Mouse (Mus musculus) brain, adult 2 months (tissue): Measurements from ENCODE around the gene Npas3.

Source experiments
- DNase-seq: peaks from one replicate; pipeline ENCODE4 v3.0.0; 2011; ENCODE audit warnings: low read depth, low spot score

The Npas3 gene

DNA sequence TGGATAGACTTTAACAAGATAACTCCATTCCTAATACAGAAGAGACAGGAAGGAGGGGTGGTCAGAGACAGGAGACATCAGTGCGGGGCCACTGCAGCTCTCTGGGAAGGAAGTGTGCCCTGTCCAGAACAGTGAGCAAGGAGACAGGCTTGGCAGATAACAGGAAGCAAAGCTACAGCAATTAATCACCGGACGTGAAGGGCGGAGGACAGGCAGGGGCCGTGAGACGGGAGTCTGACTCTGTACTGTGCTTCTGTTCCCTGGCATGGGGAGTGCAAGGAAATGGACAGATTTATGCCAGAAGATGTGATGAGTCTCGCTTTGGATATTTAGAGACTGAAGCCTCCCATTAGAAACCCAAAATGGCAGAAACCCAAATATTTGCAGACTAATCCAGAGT lies 47.3 kb downstream of the Npas3 start:
- no peak for DNase-seq

DNA sequence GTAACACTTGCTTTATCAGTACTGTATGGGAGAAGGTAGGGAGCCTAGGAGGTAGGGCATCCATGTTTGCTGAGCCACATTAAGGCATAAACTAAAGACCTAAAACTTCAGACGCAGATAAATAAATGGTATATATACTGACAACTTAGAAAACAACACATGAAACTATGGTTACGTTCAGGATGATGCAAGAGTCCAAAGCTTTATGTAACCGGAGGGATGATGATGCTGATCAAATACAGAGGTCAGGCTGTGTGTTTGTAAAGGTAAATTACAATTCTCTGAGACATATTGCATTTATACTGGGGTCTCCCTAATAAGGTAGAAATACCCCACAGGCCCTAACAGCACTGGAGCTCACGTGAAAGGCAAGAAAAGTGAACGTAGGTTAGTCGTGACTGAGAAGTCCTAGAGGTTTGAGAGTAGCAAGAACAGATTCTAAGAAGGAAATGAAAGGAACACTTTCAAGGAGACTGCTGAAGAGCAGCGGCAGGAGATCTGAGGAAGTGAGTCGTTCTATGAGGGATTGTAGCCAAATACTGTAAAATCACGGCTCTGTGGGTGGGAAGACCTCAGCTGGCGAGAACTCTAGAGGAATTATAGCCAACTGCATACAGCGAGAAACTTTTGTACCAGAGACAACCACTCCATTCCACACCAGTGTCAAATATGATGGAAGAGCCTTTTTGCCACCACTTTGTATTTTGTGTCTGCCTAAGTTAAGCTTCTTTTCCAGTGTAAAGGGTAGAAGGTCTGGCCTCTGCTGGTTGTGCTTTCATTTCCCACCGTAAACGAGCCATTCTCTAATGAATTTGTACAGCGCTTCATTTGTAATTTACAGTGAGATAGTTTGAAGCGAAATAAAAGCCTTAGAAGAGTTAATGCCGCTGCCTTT lies 49.7 kb downstream of the Npas3 start:
- peak; percentile 48 for DNase-seq

DNA sequence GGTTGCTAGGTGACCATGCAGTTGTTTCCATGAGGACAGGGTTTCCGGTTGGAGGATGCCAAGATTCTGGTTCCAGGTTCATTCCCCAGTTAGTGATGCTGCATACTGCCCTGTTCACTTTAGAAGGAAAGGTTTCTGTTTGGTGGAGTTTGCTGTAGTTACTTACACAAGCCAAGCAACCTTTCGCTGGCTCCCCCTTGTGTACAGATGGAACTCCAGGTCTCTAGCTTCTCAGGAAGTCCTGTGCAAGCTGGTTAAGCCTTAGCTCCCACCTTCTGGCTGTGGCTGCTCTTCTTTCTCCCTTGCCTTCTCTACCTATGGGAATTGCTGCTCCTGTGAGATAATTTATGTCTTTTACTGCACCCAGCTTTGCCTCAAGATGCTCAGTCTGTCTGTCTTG lies 52.5 kb downstream of the Npas3 start:
- DNase-seq = peak; percentile 81

GRCm38 (mm10) chr12:53302129-53302528 lies 53.7 kb downstream of the Npas3 start:
- no peak for DNase-seq

- DNase-seq = no peak
Observed at GRCm38 (mm10) chr12:53316715-53317114, 68.2 kb downstream of the Npas3 start.

DNA sequence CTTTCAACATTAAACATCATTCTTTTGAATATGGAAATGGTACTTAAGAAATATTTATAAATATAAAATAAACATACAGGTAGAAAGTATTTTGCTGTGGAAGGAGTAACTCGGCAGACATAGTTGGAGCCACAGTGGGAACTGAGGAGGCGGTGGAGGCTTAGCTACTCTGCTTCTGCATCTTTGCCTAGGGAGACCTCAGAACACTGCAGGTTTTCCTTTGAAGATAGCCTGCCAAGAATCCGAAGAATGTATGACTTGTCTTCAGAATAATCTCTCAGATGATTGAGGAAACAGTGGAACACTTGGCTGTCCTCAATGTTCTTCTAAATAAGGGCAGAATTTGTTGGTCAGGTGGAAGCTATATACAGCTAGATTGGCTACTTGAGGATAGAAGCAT lies 69.3 kb downstream of the Npas3 start:
- no peak for DNase-seq

- peak; percentile 18 for DNase-seq
Observed at GRCm38 (mm10) chr12:53320526-53320925, 72.0 kb downstream of the Npas3 start.

GRCm38 (mm10) chr12:53321018-53321417 lies 72.5 kb downstream of the Npas3 start:
- DNase-seq = no peak

GRCm38 (mm10) chr12:53321944-53322343 lies 73.5 kb downstream of the Npas3 start:
- no peak for DNase-seq

DNA sequence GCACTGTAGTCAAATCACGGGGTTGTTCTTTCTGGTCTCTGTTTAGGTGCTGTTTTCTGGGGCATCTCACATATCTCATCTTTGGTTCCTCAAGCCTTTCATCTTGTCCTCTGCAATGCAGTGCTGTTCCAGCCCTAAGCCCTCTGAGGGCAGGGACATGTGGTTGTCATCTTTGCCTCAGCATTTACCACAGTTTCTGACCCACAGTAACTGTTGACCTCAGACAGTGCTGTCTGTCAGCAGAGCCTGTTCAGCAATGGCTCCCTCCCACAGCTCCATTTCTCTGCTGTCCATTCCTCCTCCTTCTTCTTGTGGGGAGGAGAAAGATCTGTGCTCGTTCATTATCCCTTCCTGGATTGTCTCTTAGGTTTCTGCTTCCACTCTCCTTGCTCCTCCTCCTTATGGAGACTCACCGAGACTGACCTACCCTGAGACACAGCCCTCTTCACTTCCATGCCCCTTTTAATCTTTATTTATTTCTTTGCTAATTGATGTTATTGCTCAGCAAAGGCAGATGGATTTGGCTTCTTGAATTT lies 79.2 kb downstream of the Npas3 start:
- DNase-seq = no peak

DNA sequence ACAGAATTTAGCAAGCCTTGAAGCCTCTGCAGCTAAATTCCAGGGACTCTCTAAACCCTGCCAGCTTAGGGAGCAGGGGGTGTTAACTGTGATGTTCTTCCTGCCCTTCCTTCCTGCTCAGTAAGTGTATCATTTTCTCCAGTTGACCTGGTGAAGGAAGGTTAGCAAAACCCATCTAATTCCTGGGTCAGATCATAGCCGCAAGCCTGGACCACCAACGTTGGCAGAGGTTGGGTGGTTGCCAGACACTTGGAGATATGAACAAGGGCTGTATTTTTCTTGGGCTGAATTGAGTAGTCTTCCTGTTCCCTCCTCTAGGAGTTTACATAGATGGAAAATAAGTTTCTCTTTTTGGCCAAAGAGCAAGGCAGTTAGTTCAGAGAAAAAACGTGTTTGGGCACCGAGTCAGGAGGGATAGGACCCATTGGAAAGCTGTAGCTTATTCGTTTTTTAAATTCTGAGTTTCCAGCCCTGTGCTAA lies 79.8 kb downstream of the Npas3 start:
- peak; percentile 14 for DNase-seq

- no peak for DNase-seq
Observed at GRCm38 (mm10) chr12:53330141-53330540, 81.7 kb downstream of the Npas3 start.

DNA sequence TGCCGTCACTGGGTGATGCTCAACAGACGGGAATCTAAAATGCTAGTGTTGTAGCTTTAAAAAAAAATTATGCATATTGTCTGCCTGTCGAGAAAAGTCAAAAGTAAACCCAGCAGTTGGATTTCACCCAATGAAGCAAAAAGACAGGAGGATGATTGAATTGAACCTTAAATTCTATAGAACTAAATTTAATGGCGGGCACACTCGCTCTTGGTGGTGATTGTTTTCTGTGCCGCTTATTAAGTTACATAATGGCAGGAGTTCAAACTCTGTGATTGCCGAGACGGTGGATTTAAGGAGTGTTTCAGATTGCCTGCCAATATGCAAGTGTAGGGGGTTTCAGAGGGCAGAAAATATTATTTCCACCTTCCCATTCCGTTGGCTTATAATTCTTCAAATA lies 82.9 kb downstream of the Npas3 start:
- DNase-seq = no peak

GRCm38 (mm10) chr12:53331800-53332199 lies 83.3 kb downstream of the Npas3 start:
- no peak for DNase-seq

- no peak for DNase-seq
Observed at GRCm38 (mm10) chr12:53333251-53333650, 84.8 kb downstream of the Npas3 start.

- DNase-seq = peak; percentile 23
Observed at GRCm38 (mm10) chr12:53338349-53338948, 90.0 kb downstream of the Npas3 start.

- peak; percentile 22 for DNase-seq
Observed at GRCm38 (mm10) chr12:53342741-53343140, 94.3 kb downstream of the Npas3 start.

- no peak for DNase-seq
Observed at GRCm38 (mm10) chr12:53351860-53352259, 103.4 kb downstream of the Npas3 start.

GRCm38 (mm10) chr12:53365751-53366150 lies 117.3 kb downstream of the Npas3 start:
- no peak for DNase-seq

GRCm38 (mm10) chr12:53384851-53385250 lies 136.4 kb downstream of the Npas3 start:
- DNase-seq = no peak

- peak; percentile 27 for DNase-seq
Observed at GRCm38 (mm10) chr12:53405856-53406255, 157.4 kb downstream of the Npas3 start.

DNA sequence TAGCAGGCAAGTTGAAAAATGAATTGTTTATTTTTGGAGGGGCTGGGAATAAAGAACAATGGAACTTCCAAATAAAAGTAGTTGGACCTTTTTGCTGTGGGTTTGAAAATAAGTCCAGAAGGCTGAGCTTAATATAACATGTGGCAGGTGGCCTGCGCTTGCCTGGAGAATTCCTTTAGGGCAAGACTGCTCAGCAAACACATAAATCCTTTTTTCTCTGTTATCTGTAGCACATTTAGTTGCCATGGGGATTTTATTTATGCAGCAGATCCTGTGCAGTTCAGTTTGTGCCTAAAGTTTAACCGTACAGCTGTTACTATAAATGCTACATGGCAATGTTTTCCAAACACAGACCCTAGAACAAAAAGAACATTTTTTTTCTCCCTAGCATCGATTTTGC lies 159.3 kb downstream of the Npas3 start:
- DNase-seq = peak; percentile 66

- DNase-seq = no peak
Observed at GRCm38 (mm10) chr12:53409711-53410110, 161.2 kb downstream of the Npas3 start.
